Mouse (Mus musculus) intestine, embryonic 14.5 days (tissue): ENCODE measurements around the gene Tbl3. TPM values are rescaled to one million over a fixed set of nuclear protein-coding genes. Genes with fewer than 3 reads are reported as not detected.
A peak's percentile ranks its signal among the peaks of the same experiment; 100 is the strongest.
"Not testable (repeated sequence)": the region's sequence is repeated elsewhere in the genome, so short reads cannot be mapped to it uniquely, and the experiment has no call there.

ENCODE experiments used
- ATAC-seq: fragments of 200-750 bp; cut with Nextera tagmentation; replicated peaks from 2 replicates; pipeline ENCODE4 v1.8.0; 2017; ENCODE audit warnings: low read depth, moderate number of reproducible peaks, moderate TSS enrichment, moderate library complexity; ENCODE audit not compliant: low FRiP score, low TSS enrichment
- DNase-seq: peaks from one replicate; pipeline ENCODE4 v3.0.0-alpha.2; 2018; ENCODE audit warnings: low spot score
- H3K27ac ChIP-seq: fragments of 300-500 bp; sonication (generic); 2 replicates; pipeline ENCODE4 v1.5.1; 2014; ENCODE audit warnings: low read depth, mild to moderate bottlenecking, control low read depth
- H3K27me3 ChIP-seq: fragments of 300-500 bp; sonication (generic); replicated peaks from 2 replicates; pipeline ENCODE4 v1.6.1; 2014; ENCODE audit warnings: low read length, control low read depth; ENCODE audit not compliant: control insufficient read depth, insufficient read depth
- H3K36me3 ChIP-seq: fragments of 300-500 bp; sonication (generic); 2 replicates; pipeline ENCODE4 v1.6.1; 2014; ENCODE audit warnings: low read length, control low read depth; ENCODE audit not compliant: control insufficient read depth, insufficient read depth
- H3K4me1 ChIP-seq: fragments of 300-500 bp; sonication (generic); replicated peaks from 2 replicates; pipeline ENCODE4 v1.6.1; 2014; ENCODE audit warnings: low read length, control low read depth, mixed read lengths; ENCODE audit not compliant: control insufficient read depth, insufficient read depth
- H3K4me2 ChIP-seq: fragments of 300-500 bp; sonication (generic); 2 replicates; pipeline ENCODE4 v1.6.1; 2014; ENCODE audit warnings: low read length
- H3K4me3 ChIP-seq: fragments of 300-500 bp; sonication (generic); 2 replicates; pipeline ENCODE4 v1.5.1; 2014; ENCODE audit warnings: low read depth, low read length, control low read depth, mixed read lengths
- H3K9ac ChIP-seq: fragments of 300-500 bp; sonication (generic); 2 replicates; pipeline ENCODE4 v1.6.1; 2014; ENCODE audit warnings: mild to moderate bottlenecking, low read length
- H3K9me3 ChIP-seq: fragments of 300-500 bp; sonication (generic); 2 replicates; pipeline ENCODE4 v1.6.1; 2016; ENCODE audit warnings: low read length, control low read depth; ENCODE audit not compliant: control insufficient read depth
- WGBS: fragments of 180-500 bp; shearing (Covaris S2); extraction: QIAGEN DNeasy Blood & Tissue Kit; methylation state at CpG from one replicate; pipeline ENCODE4 v1.1.7; 2014; 5-methylcytosine and 5-hydroxymethylcytosine counted together
- polyA plus RNA-seq: library from polyadenylated mRNA; unstranded; fragments of >200 nt; fragmentation: Nextera tagmentation; extraction: Ambion mirVana; gene quantifications from 2 replicates; pipeline ENCODE4 v1.2.1, GENCODE M21; 2014

Gene Tbl3
- polyA plus RNA-seq, 1 experiment from 2014 or later, result 86.2 TPM

DNA sequence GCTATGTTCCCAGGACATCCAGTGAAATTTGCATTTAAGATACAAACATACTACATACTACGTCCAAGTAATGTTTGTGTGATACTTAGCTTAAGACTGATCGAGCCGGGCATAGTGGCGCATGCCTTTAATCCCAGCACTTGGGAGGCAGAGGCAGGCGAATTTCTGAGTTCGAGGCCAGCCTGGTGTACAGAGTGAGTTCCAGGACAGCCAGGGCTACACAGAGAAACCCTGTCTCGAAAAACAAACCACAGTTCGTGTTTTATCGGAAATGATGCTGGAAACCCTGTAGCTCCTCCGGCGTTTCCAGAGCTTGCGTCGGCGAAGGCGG, 38.3 kb downstream of the Tbl3 start:
- H3K36me3 ChIP-seq, H3K9me3 ChIP-seq, DNase-seq, H3K27me3 ChIP-seq: not testable (repeated sequence)
- Histone ChIP-seq H3K27ac (peak overlapping the region; percentile 54; the same call in 1 of the 2 replicates), H3K4me1 (peaks cover 26% of the 10 kb centered on the region), H3K4me2 (peak overlapping the region; percentile 92), H3K4me3 (peak overlapping the region; percentile 98), H3K9ac (peak overlapping the region; percentile 91)
- 9% methylated on average over 15 of the region's 15 CpGs for WGBS
- ATAC-seq, result peak; percentile 18

DNA sequence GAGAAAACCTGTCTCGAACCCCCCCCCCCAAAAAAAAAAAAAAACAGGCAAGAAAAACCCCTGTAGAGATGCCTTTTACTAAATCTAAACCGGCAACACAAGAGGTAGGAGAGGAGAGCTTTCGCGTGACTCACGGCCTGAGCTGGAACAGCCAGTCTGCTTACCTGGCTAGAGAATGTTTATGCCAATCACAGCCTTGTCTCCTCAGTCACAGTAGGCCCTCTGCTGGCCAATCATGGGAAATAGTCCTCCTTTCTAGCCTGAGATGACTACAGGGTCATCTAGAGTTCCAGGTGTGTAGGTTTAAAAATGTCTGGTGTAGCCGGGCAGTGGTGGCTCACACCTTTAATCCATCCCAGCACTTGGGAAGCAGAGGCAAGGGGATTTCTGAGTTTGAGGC, 40.0 kb downstream of the Tbl3 start:
- H3K4me3 ChIP-seq, result no peak overlapping the region
- no peaks in the 10 kb centered on the region for H3K27me3 ChIP-seq
- DNase-seq, result peak; percentile 63
- H3K27ac ChIP-seq, result no peak overlapping the region
- H3K4me1 ChIP-seq, result peaks cover 25% of the 10 kb centered on the region
- no peak overlapping the region for H3K9ac ChIP-seq
- H3K36me3 ChIP-seq, result no peaks in the 10 kb centered on the region
- 25% methylated on average over 6 of the region's 6 CpGs for WGBS
- ATAC-seq, result 0 out of 2 replicates have a peak, but pooled peaks have one; percentile 3
- H3K9me3 ChIP-seq, result no peaks in the 10 kb centered on the region
- no peak overlapping the region for H3K4me2 ChIP-seq

DNA sequence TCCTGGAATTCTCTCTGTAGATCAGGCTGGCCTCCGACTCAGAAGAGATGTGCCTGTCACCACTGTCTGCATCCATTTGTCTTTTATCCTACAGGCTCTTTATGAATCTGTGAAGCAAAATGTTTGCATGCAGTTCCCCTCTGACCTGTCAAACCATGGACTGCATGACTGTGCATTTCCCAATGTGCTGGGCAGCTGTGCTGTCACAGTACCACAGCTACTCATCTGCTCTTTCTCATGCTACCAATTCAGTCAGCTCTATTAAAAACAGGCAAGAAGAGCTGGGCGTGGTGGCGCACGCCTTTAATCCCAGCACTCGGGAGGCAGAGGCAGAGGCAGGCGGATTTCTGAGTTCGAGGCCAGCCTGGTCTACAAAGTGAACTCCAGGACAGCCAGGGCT, 40.4 kb downstream of the Tbl3 start:
- H3K4me1 ChIP-seq, result peaks cover 21% of the 10 kb centered on the region
- DNase-seq, H3K4me2 ChIP-seq, H3K9ac ChIP-seq, H3K36me3 ChIP-seq, H3K9me3 ChIP-seq, ATAC-seq, H3K4me3 ChIP-seq, H3K27me3 ChIP-seq, H3K27ac ChIP-seq: not testable (repeated sequence)
- WGBS, result 65% methylated on average over 7 of the region's 7 CpGs

DNA sequence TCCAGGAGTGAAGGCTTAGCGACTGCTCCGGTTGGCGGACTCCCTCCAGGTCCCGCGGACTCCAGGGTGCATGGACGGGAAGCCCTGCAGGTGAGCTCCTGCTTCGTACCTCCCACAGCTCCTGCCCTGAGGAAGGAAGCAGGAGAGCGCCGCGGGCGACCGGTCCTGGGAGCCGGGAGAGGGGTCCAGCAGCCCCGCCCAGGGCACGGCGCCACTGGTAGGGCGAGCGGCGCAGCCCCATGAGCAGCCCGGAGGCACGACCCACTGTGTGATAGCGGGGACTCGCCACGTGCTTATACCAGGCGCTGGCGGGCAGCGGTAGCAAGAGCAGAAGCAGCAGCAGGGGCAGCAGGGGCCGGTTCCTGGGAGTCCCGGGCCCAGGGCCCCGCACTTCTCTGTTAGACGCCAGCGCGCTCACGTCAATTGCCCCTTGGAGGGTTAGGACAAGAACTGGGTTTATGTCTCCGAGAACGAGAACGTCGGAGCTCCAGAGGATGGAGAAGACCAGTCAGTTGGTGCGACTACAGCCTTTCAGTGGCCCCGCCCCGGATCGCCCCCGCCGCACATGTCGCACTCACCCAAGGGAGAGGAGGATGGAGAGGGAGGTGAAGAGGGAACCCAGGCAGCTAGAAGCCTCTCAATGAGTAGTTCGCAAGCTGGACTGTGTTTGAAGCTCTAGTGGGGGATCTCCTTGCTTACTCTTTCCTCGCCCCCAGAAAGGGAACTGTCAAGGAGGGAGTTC, 49.3 kb downstream of the Tbl3 start, which contains the start of gene Npw:
Npw (minus strand) TSS at position 441 of the 742 bp plus-strand sequence.
- Histone ChIP-seq H3K4me1 (0 out of 2 replicates have a peak, but pooled peaks cover 12% of the 10 kb centered on the region), H3K9me3 (no peaks in the 10 kb centered on the region), H3K4me3 (peak within 1 kb of the TSS; percentile 37), H3K36me3 (no peaks in the 10 kb centered on the region), H3K4me2 (peak within 1 kb of the TSS; percentile 86), H3K27me3 (peaks cover 41% of the 10 kb centered on the region), H3K9ac (peak within 1 kb of the TSS; percentile 38; the same call in 1 of the 2 replicates), H3K27ac (no peak within 1 kb of the TSS)
- DNase-seq (peak; percentile 75), ATAC-seq (no peak)
- WGBS, result 1% methylated on average over 47 of the region's 47 CpGs

DNA sequence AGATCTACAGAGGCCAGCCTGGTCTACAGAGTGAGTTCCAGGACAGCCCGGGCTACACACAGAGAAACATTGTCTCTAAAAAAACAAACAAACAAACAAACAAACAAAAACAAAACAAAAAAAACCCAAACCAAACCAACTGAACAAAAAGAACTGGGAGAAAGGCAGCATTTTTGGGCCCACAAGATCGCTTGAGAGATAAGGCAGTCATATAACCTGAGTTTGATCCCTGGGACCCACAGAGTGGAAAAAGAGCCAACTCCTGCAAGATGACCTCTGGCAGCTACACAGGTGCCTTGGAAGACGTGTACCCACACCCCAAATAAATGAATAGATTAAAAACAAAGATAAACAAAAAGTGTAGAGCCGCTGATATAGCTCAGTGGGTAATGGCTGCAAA, 52.5 kb downstream of the Tbl3 start:
- no peaks in the 10 kb centered on the region for H3K36me3 ChIP-seq
- H3K27me3 ChIP-seq, result peaks cover 34% of the 10 kb centered on the region
- H3K4me3 ChIP-seq, result no peak overlapping the region
- no peak overlapping the region for H3K27ac ChIP-seq
- DNase-seq (no peak), ATAC-seq (no peak)
- no peak overlapping the region for H3K9ac ChIP-seq
- 63% methylated on average over 4 of the region's 4 CpGs for WGBS
- no peaks in the 10 kb centered on the region for H3K9me3 ChIP-seq
- H3K4me2 ChIP-seq, result no peak overlapping the region
- H3K4me1 ChIP-seq, result peaks cover 12% of the 10 kb centered on the region; the same call in 1 of the 2 replicates

DNA sequence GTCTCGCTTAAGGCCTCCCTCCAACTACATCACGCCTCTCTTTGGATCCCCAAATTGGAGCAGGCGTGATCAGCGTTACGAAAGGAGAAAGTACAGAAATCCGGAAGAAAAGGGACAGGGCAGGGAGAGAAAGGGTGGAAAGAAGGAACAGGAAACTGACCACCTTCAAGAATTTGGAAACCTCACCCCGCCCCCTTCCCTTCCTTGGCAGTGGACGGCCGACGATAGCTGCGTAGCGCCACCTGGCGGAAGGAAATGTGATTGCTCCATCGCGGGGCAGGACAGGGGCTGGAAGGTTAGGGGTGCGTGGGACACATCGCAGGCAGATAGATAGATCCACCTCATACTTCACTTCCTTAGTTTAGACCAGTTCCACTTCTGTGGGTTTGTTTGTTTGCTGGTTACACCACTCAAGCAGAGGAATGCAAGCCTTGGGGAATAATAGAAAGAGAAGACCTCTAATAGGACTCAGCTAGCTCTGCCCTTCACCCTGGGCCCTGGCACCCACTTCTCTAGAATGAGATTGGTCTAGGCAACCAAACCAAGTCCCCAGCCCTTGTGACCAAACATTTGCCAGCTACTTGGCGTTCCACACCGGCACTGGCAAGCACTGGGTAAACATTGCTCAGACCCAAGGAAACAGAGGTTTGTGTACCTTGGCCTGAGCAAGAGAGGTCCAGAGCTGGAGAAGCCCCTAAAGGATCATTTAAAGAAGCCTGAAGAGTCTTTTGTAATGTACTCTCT, 53.3 kb downstream of the Tbl3 start:
- peak overlapping the region; percentile 20; the same call in 1 of the 2 replicates for H3K9ac ChIP-seq
- DNase-seq (peak; percentile 96), ATAC-seq (0 out of 2 replicates have a peak, but pooled peaks have one; percentile 20)
- H3K36me3 ChIP-seq, result no peaks in the 10 kb centered on the region
- H3K9me3 ChIP-seq, result no peaks in the 10 kb centered on the region
- peaks cover 27% of the 10 kb centered on the region for H3K27me3 ChIP-seq
- H3K4me3 ChIP-seq, result peak overlapping the region; percentile 31
- no peak overlapping the region for H3K27ac ChIP-seq
- 3% methylated on average over 19 of the region's 19 CpGs for WGBS
- H3K4me1 ChIP-seq, result peaks cover 12% of the 10 kb centered on the region; the same call in 1 of the 2 replicates
- peak overlapping the region; percentile 56 for H3K4me2 ChIP-seq

DNA sequence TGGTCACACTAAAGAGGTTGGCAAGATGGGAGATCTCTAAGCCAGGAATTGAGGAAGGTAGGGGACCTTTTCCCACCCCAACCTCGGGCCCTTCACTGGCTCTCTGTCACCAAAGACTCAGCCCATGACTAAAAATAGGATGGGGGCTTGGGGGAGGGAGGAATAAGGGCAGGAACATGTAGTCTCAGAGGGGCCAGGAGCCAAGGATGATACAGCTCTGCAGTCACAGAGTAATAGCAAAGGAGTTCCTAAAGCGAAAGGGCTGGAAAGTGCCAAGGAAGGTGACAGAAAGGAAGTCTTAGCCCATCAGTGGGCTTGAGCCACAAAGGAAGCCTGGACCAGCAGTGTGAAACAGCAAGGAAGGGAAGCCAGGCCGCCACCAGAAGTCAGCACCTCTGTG, 55.6 kb downstream of the Tbl3 start:
- peaks cover 4% of the 10 kb centered on the region; the same call in 1 of the 2 replicates for H3K27me3 ChIP-seq
- H3K36me3 ChIP-seq, result no peaks in the 10 kb centered on the region
- no peaks in the 10 kb centered on the region for H3K9me3 ChIP-seq
- peaks cover 3% of the 10 kb centered on the region for H3K4me1 ChIP-seq
- H3K27ac ChIP-seq, result no peak overlapping the region
- ATAC-seq (no peak), DNase-seq (no peak)
- H3K4me2 ChIP-seq, result no peak overlapping the region
- 71% methylated on average over 3 of the region's 3 CpGs for WGBS
- H3K9ac ChIP-seq, result no peak overlapping the region
- no peak overlapping the region for H3K4me3 ChIP-seq

DNA sequence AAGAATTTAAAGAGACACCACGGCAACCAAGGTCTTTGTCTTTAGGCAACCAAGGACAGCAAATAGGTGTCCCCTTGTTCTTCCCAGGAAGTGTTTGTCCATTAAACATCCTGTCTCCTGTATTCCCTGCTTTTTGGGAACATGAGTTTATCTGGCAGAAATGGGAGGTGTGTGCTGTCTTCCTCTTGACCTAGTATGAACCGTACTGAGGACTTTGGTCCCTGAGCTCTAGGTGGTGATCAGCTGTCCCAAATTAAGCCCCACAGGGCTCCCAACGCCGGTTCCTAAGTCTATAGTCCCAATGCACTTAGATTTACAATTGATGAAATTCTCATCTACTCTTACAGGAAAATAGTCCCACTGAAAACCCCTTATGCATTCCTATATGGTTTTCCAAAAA, 56.7 kb downstream of the Tbl3 start:
- Histone ChIP-seq H3K4me1 (peaks cover 3% of the 10 kb centered on the region), H3K9ac (no peak overlapping the region; the same call in 1 of the 2 replicates), H3K36me3 (no peaks in the 10 kb centered on the region), H3K27ac (no peak overlapping the region), H3K4me2 (peak overlapping the region; percentile 97; the same call in 1 of the 2 replicates), H3K9me3 (no peaks in the 10 kb centered on the region), H3K4me3 (0 out of 2 replicates have a peak overlapping the region, but pooled peaks have one; percentile 79), H3K27me3 (0 out of 2 replicates have a peak, but pooled peaks cover 3% of the 10 kb centered on the region)
- DNase-seq (no peak), ATAC-seq (no peak)
- 72% methylated on average over 4 of the region's 4 CpGs for WGBS
